Mouse (Mus musculus) thymus, postnatal 25 days (tissue): ENCODE results near the gene Map6.

Source experiments
- DNase-seq: peaks from one replicate; pipeline ENCODE4 v3.0.0; 2022

The Map6 gene

DNA sequence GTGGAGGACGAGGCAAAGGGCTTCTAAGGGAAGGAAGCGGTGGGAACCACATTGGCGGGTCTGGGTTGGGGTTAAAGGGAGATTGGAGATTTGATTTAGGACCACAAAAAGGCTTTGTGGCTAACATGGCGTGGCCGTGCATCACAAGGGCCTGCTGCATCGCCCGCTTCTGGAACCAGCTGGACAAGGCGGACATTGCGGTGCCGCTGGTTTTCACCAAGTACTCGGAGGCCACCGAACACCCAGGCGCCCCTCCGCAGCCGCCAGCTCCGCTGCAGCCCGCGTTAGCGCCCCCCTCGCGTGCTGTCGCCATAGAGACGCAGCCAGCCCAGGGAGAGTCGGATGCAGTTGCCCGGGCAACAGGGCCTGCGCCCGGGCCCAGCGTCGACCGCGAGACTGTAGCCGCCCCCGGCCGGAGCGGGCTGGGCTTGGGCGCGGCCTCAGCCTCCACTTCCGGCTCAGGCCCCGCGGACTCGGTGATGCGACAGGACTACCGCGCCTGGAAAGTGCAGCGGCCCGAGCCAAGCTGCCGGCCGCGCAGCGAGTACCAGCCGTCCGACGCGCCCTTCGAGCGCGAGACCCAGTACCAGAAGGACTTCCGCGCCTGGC, 754 bp downstream of the Map6 start:
- DNase-seq, result peak; percentile 5

DNA sequence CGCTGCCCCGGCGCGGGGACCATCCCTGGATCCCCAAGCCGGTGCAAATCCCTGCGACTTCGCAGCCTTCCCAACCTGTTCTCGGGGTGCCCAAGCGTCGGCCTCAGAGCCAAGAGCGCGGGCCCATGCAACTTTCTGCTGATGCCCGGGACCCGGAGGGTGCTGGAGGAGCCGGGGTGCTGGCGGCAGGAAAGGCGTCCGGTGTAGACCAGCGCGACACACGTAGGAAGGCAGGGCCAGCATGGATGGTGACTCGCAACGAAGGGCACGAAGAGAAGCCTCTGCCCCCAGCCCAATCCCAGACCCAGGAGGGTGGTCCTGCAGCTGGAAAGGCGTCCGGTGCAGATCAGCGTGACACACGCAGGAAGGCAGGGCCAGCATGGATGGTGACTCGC, 1.3 kb downstream of the Map6 start:
- DNase-seq, result no peak

DNA sequence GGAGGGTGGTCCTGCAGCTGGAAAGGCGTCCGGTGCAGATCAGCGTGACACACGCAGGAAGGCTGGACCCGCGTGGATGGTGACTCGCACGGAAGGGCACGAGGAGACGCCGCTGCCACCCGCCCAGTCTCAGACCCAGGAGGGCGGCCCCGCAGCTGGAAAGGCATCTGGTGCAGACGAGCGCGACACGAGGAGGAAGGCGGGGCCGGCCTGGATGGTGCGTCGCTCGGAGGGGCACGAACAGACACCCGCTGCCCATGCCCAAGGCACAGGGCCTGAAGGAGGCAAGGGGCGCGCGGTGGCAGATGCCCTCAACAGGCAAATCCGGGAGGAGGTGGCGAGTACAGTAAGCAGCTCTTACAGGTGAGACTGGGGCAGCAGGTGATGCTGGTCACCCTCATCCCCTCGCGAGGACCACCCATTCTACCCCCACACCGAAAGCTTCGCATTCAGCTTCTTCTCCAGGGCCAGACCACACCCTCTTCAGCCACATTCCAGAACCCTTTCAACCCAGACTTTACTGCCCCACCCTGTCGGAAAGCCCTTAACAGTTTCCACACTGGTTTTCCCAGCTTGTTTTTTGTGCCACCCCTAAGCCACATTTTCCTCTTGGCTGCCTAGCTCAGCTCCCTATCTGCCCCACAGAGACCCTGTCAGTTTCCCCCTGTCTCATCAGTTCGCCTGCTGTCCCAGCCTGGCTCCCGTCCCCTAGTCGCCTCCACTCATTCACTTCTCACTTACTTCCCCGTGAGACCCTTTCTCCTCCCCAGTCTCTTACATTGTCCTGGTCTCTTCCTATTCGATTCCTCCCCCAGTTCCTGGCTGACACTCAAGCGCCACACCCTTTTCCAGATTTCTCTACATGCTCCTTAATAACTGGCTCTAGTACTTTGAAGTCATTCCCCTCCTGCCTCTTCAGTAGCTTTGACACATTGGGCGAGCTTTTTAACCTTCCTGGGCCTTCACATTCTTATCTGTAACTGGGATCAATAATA, 2.0 kb downstream of the Map6 start:
- DNase-seq, result no peak

DNA sequence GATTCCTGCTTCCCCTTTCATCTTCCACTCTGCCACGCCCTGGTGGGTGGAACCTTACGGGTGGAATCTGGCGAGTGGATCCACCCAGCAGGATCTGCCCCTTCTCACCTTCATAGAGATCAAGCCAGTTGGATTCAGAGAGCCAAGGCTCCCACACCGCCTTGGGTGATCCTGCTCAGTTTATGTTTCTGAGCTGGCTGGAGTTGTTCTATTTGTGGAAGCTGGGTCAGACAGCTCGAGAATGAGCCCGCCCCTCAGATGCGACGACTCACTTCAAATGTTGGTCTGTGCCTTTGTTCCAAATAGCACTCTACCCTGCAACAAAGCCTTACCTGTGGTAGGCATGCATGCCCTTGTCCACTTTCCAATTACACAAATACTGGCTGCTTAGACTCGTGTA, 4.4 kb downstream of the Map6 start:
- no peak for DNase-seq

DNA sequence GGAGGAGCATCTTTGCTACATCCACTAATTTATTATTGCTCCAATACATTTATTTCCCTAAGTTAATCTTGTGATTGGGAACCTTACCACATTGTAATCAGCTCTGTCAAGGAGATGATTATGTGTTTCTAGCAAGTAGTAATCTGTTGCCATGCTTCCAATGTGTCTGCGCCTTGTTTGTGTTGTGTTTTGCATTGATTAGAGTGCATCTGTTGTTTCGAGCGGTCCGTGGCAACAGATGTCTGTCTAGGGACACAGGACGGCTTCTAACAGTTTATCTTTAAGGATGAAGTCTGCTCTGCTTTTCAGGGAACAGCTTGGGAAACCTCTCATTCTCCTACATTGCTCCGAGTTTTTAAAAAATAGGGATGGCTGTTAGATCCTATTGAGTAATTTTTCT, 7.9 kb downstream of the Map6 start:
- DNase-seq, result no peak

DNA sequence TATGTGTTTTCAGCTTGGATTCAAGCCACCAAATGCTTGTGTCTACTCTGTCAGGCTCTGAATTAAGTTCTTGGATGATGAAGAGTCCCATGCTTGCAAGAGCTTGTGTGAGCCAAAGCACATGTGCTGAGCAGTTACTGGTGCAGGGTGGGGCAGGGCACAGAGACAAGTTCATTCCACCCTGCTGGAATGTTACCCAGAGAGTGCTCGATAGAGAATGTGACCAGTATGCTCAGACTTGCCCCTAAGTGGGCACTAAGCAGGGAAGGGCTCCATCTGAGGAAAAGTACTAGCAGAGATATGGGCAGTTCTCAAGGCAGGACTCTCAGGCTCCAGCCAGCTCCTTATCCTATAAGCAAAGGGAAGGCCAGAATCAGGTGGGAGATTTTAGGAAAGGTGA, 9.4 kb downstream of the Map6 start:
- DNase-seq, result no peak

DNA sequence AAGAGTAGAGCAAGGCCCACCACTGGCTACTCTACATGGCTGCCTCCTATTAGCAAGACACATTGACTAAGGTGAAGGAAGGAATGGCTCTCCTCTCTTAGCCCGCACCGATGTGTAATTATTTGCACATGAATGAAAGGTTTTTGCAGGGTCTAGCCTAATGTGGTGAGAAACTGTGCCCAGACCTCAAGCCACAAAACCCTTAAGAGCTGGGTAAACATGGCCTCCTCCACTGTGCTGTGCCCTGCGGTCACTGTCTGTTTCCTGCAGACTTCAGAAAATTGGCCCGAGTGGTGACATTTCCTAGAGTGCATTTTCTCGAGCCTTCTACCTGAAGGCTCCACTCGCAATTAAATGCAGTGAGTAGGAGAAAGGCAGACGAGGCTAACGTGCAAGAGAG, 11.1 kb downstream of the Map6 start:
- no peak for DNase-seq

DNA sequence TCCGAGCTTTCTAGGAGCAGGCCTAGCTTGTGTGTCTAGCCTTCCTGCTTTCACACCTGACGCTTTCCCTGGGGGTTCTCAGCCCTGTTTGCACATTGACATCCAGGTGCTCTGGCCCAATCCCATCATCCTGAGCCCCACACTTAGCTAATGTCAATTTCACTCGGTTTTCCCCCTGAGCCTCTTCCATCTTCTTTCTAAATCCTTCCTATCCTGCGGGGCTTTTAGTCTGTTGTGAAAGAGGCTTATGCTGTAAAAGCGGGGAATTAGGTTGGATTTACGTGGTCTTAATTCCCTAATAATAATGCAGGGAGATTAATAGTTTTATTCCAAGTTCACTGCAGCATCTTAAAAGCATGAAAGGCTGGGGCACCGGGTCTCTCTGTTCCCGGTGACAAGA, 12.3 kb downstream of the Map6 start:
- no peak for DNase-seq

DNA sequence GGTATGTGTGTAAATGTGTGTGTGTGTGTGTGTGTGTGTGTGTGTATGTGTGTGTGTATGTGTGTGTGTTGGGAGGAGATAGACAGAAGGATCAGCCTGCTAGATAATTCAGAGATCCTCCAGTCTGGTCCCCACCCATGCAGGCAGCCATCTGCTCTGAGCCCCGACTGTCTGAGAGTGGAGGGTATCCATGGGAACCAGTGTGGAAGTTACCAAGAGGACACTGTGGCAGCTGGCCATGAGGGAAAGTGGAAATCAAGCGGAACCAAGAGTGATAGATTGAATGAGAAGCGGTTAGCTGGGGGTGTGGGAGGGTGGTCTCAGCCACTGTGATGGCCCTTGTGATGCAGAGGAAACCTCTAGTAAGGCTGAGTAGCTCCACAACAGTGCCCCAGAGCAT, 20.0 kb downstream of the Map6 start:
- DNase-seq, result no peak

DNA sequence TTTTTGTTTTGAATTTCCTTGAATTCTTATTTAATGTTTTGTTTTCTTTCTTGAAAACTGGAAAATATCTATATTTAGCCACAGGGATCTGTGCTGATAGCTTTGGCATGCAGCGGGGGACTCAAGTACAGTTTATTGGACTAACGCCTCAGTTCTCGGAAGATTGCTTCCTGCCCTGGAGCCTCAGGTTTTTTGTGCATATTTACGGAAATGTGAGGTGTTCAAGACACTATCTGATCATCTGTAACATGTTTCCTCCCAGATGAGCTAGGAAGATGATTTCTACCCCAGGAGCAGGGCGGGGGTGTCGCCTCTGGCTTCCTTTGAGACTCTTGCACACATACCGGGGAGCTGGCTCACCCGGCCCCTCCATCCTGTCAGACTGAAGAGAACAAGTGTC, 22.8 kb downstream of the Map6 start:
- DNase-seq, result no peak

DNA sequence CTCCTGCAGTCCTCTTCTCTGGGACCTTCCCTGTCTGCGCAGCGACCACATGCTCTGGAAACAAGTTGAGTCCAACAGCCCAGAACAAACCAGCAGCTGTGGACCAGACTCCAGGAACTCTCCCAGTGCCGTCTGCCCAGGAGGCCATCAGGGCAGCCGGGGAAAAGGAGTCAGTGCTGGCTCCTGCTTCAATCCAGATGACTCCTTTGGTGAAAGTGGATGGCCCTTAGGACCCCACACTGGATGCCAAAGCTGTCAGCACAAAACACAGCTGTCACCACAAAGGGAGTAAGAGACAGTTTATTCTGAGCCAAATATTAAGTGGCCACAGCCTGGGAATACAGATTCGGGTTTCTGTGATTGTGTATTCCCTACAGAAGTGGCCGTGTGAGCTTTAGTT, 23.7 kb downstream of the Map6 start:
- DNase-seq, result no peak

DNA sequence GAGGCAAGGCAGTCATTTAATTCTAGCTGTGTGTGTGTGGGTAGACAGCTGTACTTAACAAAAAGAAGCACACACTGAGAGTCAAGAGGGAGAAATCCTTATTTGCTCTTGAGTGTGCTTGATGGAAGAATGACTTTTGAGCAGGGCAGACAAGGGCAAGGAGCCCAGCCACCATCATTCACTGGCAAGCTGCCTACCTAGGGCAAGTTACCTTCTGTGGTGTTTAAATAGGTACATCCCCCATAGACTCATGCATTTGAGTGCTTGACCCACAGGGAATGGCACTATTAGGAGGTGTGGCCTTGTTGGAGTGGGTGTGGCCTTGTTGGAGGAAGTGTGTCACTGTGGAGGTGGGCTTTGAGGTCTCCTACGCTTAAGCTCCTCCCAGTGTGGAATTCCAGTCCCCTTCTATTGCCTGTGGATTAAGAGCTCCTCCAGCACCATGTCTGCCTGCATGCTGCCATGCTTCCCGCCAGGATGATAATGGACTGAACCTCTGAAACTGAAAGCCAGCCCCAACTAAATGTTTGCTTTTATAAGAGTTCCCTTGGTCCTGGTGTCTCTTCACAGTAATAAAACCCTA, 27.0 kb downstream of the Map6 start:
- no peak for DNase-seq

DNA sequence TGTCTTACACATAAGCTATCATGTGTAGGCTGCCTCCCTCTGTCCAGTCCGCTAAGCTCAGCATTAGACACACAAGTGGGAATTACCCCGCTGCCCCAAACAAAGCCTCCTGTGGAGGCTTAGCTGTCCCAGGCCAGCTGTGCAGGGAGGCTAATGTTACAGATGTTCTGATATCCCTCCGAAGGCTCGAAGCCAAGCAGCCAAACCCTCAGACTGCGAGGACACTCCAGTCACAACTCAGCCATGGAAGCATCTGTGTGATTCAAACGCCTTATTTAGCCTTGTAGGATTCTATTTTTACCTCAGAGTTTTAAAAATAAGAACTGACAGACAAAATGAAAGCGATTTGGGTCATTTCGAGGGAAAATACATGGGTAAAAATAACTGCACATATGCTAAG, 27.9 kb downstream of the Map6 start:
- no peak for DNase-seq

DNA sequence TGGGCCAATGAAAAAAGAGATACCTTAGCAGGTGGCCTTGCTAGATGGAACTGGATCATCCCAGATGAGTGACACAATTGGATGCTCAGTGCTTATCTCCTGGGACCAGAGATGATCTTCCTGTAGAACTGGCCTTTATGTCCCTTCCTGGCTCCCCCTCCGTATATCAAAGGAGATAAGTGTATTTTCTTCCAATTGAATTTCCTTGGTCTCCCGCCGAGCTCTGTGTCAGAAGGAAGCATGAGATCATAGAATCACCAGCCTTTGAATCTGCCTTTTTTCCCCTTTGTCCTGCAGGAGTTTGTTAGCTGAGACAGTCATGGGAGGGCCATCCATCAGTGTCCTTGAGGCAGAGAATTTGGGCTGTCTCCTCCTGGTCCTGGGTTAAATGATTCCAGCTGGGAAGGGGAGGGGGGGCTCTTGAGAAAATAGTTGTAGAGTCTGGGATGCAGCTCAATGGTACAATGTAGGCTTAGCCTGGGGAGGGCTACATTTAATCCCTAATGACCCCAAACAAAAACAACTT, 33.5 kb downstream of the Map6 start:
- DNase-seq, result no peak

DNA sequence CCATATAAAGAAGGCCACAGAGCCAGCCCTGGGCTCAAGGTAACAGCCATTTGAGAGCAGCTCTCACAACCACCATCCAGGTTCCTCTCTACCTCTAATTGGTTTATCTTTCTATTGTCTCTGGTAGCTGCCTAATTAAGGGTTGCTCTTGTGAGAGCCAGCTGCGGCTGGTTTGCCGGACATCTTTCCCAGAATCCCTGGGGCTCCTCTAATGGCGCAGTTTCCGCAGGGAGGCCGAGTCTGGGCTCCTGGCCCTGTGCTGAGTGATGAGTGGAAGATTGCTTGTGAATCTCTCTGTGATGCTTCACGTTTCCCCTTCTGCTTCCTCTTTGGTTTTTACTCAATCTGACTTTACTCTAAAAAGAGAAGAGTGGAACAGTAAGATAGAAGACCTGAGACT, 36.8 kb downstream of the Map6 start:
- DNase-seq, result no peak

DNA sequence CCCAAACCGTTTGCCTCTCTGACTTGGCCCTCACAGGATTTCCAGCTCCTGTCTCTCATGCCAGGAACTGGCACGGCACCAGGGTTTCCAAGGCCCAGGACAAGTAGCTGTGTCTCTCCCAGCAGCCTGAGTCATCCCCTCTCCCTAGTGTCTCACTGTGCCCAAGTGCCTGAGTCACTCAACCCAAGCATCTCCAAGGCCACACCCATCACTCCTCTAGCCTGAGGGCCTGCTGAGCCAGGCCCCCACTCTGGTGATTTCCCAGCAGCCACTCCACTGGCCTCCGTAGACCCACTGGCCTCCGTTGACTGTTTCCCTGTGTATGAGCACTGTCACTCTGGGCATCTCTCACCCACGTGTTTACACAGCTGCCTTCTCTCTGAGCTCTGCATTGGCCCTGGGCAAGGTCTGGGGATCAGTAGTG, 37.7 kb downstream of the Map6 start:
- DNase-seq, result no peak

DNA sequence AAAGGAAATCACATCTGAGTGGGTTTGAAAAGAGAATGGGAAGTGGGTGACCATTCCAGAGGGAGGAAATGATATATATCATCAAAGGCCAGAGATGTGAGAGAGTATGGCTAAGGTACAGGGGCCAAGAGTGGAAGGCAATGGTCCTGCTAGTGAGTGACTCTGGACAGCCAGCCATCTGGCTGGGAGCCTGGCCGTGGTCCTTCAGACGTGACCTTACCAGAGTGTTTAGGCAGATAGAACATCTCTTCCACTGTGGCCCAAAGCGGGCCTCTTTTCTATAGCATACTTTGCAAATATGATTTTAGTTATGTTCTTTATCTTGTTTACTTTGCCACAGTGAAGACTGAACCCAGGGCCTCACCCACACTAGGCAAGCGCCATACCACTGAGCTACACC, 38.4 kb downstream of the Map6 start:
- DNase-seq, result no peak

DNA sequence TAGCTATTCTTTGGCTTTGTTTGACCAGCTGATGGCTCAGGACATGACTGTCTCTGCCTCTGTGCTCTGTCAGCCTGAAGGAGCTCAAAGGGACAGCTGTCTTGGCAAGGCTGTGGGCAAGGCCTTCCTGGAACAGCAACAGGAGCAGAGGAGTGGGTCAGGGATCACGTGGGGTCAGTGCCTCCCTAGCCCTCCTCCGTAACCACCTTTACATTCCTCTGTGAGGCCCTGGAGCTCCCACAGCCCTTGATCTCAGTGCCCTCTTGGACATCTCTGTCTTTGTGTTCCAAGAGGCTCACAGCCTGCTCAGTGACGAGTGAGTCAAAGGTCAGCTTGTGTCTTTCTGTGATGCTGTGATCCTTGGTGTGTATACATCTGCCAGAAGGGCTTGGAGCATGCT, 39.4 kb downstream of the Map6 start:
- DNase-seq, result no peak

DNA sequence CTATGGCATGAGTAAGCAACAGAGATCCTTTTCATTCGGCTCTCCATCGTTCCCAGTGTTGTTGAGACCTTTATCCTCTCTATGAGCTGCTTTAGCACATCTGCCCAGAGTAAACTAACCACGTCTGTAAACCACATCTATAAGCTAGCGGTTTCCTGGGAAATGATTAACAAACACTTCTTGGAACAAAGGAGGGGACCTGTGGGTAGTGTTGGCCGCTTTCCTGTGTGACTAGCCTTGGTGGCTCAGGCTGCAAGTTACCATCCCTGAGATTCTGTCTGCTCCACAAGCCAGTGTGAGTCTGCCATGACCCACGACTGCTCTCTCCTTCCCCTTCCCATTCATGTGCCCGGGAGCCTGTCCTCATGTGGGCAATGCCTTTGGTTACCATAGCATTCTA, 44.2 kb downstream of the Map6 start:
- DNase-seq, result no peak

DNA sequence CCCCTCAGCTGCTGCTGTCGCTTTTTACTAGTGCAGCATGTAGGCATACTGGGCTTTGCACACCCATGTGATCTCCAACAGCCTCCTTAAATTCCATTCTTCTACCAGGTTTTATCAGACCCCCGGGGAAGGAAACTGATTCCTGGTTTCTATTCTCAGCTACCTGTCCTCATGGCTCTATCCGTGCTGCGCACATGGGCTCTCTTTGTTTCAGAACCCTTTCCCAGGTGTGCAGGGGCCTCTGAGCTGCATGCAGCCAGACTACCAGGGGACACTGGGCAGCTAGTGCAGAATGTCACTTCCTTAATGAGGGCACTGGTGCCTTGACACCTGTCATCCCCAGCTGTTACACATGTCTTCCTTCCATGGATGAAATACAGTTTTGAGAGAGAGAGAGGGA, 44.8 kb downstream of the Map6 start:
- no peak for DNase-seq

DNA sequence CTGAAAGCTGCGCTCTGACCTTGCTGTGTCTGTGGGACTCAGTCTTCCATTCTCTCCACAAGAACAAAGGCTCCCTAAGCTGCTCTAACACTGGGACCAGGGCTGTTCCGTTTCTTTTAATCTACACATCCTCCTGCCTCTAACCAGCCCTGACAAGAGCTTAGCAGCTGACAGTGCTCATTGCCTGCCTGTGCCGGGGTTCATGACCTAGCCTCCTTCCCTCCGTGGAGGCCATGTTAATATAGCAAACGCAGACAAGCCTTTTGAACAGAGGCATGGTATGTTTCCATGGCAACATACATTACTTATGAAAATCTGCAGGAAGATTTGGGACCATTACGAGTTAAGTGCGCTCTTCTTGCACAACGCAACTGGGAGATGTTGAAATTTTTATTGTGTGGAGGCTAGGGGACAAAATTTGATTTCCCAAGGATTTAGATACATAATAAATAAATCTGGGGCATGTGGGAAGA, 45.5 kb downstream of the Map6 start:
- DNase-seq, result no peak

DNA sequence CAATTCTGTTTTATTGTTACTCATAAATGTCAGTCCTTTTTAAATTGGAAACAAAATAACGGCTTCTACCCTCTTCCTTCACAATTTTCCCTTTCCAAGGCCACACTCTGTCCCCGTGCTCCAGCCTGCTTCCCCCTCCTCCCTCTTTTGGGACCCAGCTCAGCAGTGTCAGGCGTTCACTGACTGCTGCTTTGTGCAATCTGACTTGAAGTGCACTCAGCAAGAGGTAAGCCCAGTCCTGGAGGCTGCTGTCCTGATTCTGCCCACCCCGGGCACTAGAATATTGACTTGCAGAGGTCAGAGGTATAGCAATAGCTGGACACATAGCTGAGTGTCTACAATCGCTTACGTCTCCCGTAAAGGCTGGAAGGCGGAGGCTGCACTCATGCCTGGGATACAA, 46.0 kb downstream of the Map6 start:
- DNase-seq, result no peak

DNA sequence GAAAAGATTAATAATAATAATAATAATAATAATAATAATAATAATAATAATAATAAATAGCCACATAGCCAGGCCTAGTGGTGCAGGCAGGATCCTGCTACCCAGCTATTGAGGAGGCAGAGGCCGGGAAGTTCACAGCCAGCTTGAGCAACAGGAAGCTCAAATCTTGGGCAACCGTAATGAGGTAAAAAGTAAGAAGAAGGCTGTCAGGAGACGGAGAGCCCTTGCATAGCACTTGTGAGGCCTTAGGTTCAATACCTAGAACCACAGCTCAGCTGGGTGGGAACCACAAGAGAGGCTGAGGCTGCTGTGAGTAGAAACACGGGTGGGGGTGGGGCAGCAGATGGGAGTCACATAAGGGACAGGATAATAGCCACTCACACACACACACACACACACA, 47.3 kb downstream of the Map6 start:
- DNase-seq, result no peak

DNA sequence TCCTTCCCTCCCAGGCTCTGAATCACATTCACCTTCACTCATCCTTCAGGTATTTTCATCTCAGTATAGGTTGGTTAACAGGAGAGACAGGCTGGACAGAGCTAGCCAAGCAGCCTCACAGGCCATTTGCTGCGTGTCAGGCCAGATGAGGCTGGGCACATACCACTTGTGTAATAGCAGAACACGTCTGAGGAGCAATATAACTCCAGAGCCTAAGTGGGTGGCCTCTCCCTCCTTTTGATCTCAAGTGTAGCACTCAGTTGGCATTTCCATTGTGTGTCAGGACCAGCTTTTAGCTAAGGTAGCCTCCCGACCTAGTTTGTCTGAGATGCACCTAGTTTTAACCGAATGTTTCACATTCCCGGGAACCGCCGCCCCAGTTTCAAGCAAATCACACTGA, 49.0 kb downstream of the Map6 start:
- no peak for DNase-seq
